Comparison of ENCODE assay signal across 17 mouse cellular contexts in genomic region chr3:137512411-137512810, GRCm38 (mm10).
A peak's percentile ranks its signal among the peaks of the same experiment; 100 is the strongest.
DNase-seq lines count a peak whose midpoint lies in the region; ATAC-seq lines count a peak whose summit lies in the region.
"Had no signal": no experiment of that assay in that cellular context is flagged by ENCODE, and none has a peak within 500 bp of the region (broad histone marks: within the 10 kb centered on the region; RNA-seq: fewer than 3 reads in every experiment).

No protein-coding gene starts in this region.

- H3K4me2 ChIP-seq in embryonic facial prominence, embryonic 13.5 days = 0 out of 2 replicates have a peak overlapping the region, but pooled peaks have one; percentile 29
- H3K4me2 ChIP-seq in hindbrain, embryonic 14.5 days (replicated peaks) = no peak overlapping the region
- H3K4me2 ChIP-seq in midbrain, embryonic 13.5 days (replicated peaks) = no peak overlapping the region
- H3K4me2 ChIP-seq: midbrain, embryonic 15.5 days; neural tube, embryonic 15.5 days had no signal

- no peaks in the 10 kb centered on the region for H3K27me3 ChIP-seq in embryonic facial prominence, embryonic 13.5 days
- H3K27me3 ChIP-seq in hindbrain, embryonic 14.5 days (ENCODE audit: control insufficient read depth, insufficient read depth, low read length) = no peaks in the 10 kb centered on the region
- H3K27me3 ChIP-seq in midbrain, embryonic 13.5 days = no peaks in the 10 kb centered on the region
- H3K27me3 ChIP-seq: midbrain, embryonic 15.5 days; neural tube, embryonic 15.5 days had no signal

- H3K36me3 ChIP-seq in embryonic facial prominence, embryonic 13.5 days = no peaks in the 10 kb centered on the region
- no peaks in the 10 kb centered on the region for H3K36me3 ChIP-seq in hindbrain, embryonic 14.5 days (replicated peaks; ENCODE audit: control insufficient read depth, insufficient read depth)
- H3K36me3 ChIP-seq in midbrain, embryonic 13.5 days = no peaks in the 10 kb centered on the region
- H3K36me3 ChIP-seq: midbrain, embryonic 15.5 days; neural tube, embryonic 15.5 days had no signal

- no peak overlapping the region for H3K9ac ChIP-seq in embryonic facial prominence, embryonic 13.5 days
- H3K9ac ChIP-seq in hindbrain, embryonic 14.5 days = no peak overlapping the region
- no peak overlapping the region for H3K9ac ChIP-seq in midbrain, embryonic 13.5 days (replicated peaks)
- H3K9ac ChIP-seq: liver, postnatal 0 days; midbrain, embryonic 15.5 days; neural tube, embryonic 15.5 days had no signal

- H3K27ac ChIP-seq in embryonic facial prominence, embryonic 13.5 days = peak overlapping the region; percentile 80
- no peak overlapping the region for H3K27ac ChIP-seq in hindbrain, embryonic 14.5 days
- H3K27ac ChIP-seq in midbrain, embryonic 13.5 days = no peak overlapping the region
- H3K27ac ChIP-seq: midbrain, embryonic 15.5 days; neural tube, embryonic 15.5 days had no signal

- DNase-seq in frontal cortex, postnatal 10 days (ENCODE audit: low spot score in 2 of 2) = no peak
- DNase-seq in cerebellum, adult 11 months = peak; percentile 5
- DNase-seq in cerebellum, postnatal 10 days = peak; percentile 59 to 67
- DNase-seq in embryo, embryonic 10 days (ENCODE audit: low spot score) = no peak
- no peak for DNase-seq in hindbrain, embryonic 14.5 days (ENCODE audit: low spot score)
- DNase-seq: adrenal gland, postnatal 14 days; kidney, adult 11 months; liver, postnatal 0 days; thymus, postnatal 4 days had no signal

- no peak overlapping the region for H3K4me3 ChIP-seq in embryonic facial prominence, embryonic 13.5 days
- H3K4me3 ChIP-seq in hindbrain, embryonic 14.5 days (replicated peaks; ENCODE audit: low read length) = no peak overlapping the region
- H3K4me3 ChIP-seq in midbrain, embryonic 13.5 days (replicated peaks) = no peak overlapping the region
- H3K4me3 ChIP-seq: midbrain, embryonic 15.5 days; myocyte; neural tube, embryonic 15.5 days had no signal

- peaks cover 19% of the 10 kb centered on the region for H3K4me1 ChIP-seq in embryonic facial prominence, embryonic 13.5 days
- H3K4me1 ChIP-seq in hindbrain, embryonic 14.5 days (replicated peaks; ENCODE audit: control insufficient read depth, insufficient read depth, low read length) = no peaks in the 10 kb centered on the region
- 0 out of 2 replicates have a peak, but pooled peaks cover 1% of the 10 kb centered on the region for H3K4me1 ChIP-seq in midbrain, embryonic 13.5 days (replicated peaks)
- H3K4me1 ChIP-seq: midbrain, embryonic 15.5 days had no signal

- H3K9me3 ChIP-seq in embryonic facial prominence, embryonic 13.5 days = no peaks in the 10 kb centered on the region
- no peaks in the 10 kb centered on the region for H3K9me3 ChIP-seq in hindbrain, embryonic 14.5 days (ENCODE audit: control insufficient read depth, low read length)
- no peaks in the 10 kb centered on the region for H3K9me3 ChIP-seq in midbrain, embryonic 13.5 days
- H3K9me3 ChIP-seq: midbrain, embryonic 15.5 days; neural tube, embryonic 15.5 days had no signal

- WGBS in embryonic facial prominence, embryonic 13.5 days = 62% methylated on average over 2 of the region's 2 CpGs
- 58% methylated on average over 2 of the region's 2 CpGs for WGBS in hindbrain, embryonic 14.5 days
- 70% methylated on average over 2 of the region's 2 CpGs for WGBS in midbrain, embryonic 13.5 days

- ATAC-seq in frontal cortex, adult (ENCODE audit: low TSS enrichment) = peak; percentile 0; the same call in 1 of the 2 replicates
- ATAC-seq in embryonic facial prominence, embryonic 13.5 days (ENCODE audit: insufficient number of reproducible peaks, insufficient read depth, low FRiP score, low TSS enrichment, low read depth) = no peak
- no peak for ATAC-seq in hindbrain, embryonic 14.5 days (ENCODE audit: low FRiP score)
- no peak for ATAC-seq in midbrain, embryonic 13.5 days
- ATAC-seq: activated CD4-positive, CD25-positive, alpha-beta regulatory T cell, adult 4 months; CD4-positive, CD25-positive, alpha-beta regulatory T cell, adult 4 months; liver, postnatal 0 days; midbrain, embryonic 15.5 days had no signal

Comparison
In these comparisons a context has a peak if more than half of its experiments do, and no peak if none do; other contexts are left out.
1. DNase-seq: peak in cerebellum, adult 11 months (single experiment) and cerebellum, postnatal 10 days (2 of 2); none in frontal cortex, postnatal 10 days (0 of 2), embryo, embryonic 10 days (single experiment) and hindbrain, embryonic 14.5 days (single experiment).